Mouse (Mus musculus) mesoderm, embryonic 11.5 days (tissue): ENCODE measurements at regions not wholly inside any gene's neighbourhood (a gene's known extent, or its start where the extent isn't known, plus 50 kb on each side); places are given as distances from the start of the nearest gene placed in this dataset.
A peak's percentile ranks its signal among the peaks of the same experiment; 100 is the strongest.
"Not testable (repeated sequence)": the region's sequence is repeated elsewhere in the genome, so short reads cannot be mapped to it uniquely, and the experiment has no call there.

ENCODE experiments used
- DNase-seq: peaks from one replicate; pipeline ENCODE4 v3.0.0-alpha.2; 2012; ENCODE audit warnings: low read depth, low spot score

DNA sequence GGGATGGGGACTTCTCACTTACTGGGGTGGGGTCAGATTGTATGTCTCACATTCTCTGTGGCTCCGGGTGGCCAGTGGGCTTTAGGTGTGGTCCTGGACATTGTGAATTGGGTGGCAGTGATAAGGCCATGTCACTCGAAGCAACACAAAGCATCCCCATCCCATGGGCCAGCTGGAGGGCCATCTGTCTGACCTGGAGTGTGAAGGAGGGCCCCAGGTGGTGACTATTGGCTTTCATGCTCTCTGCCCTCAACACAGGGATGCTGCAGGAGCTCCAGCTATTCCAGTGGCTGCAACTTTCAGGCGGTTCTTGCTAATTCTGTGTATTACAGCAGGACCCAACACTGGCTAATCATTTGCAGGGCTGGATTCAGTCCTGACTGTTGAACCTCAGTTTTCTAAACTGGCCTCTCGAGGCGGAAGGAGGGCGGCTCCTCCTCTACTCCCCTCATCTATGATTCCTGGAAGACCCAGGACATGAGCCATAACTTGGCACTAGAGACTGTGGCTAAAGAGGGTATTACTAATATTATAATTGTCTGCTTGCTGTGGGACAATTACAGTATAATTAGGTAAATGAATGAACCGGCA, 64.1 kb downstream of the 9530068E07Rik start:
- no peak for DNase-seq

DNA sequence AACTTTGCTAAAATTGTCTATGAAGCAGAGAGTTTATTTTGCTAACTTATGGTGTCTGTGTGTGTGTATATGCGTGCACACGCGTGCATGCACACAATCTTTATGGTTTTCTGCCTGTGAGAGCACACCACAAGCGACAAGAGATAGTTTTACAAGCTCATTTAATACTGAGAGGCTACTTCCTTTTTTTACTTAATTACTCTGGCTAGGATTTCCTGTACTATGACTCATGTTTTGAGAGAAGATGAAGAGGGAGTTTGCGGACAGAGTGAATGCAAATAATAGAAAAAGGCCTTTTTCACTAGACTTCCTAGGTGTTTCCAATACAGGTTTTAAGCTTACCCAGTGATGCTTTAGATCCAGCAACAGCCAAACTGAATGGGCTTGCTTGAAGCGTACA, 74.9 kb downstream of the 9530068E07Rik start:
- not testable (repeated sequence) for DNase-seq

DNA sequence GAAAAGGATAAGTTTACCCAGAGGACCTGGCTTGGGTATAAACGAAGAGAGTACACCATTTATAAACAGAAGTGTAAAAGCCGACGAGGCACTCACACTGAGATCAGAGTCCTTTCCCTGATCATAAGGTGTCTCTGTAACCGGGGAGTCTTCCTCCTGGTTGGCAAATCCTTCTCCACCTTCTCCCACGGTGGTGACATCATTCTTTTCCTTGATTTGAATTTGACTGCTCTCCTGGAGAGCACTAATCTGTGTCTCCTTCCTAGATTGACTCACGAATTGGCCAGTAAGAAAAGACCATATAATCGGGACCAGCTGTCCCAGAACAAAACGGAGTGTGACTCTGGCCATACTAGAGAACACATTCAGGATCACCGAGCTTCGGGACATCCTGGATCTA, 83.9 kb downstream of the 9530068E07Rik start:
- not testable (repeated sequence) for DNase-seq

DNA sequence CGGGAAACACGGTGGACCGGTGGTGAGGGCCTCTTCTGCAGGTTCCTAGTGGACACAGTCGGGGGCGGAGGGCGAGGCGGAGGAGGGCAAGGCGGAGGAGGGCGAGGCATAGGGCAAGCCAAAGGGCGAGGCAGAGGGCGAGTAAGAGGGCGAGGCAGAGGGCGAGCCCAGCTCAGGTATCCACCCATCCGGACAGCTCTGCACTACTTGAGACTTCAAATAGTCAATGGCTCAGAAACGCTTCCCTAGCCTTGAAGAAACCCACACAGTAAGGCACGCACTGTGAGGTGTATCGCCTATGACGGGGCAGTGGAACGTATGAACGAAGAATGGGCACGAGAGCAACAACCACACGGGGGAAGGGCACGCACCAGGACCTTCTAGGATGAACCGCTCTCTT, 84.5 kb downstream of the 9530068E07Rik start:
- DNase-seq = not testable (repeated sequence)

DNA sequence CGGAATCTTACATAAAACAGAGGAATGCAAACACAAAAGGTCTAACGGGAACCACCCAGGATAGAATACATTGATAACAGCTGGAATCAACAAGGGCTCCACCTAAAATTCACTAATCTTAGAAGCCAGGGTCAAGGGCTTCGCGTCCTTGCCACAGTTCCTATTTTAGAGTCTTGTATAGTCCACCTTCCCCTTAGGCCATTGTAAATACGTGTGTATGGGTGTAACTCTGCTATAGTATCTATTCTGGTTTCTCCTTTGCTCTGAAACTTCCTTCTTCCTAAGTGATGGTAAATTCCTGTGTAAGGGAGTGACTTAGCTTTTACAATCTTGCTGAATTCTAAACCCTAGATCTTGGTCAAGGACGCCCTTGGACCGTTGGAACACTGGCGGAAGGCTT, 87.3 kb downstream of the 9530068E07Rik start:
- not testable (repeated sequence) for DNase-seq

DNA sequence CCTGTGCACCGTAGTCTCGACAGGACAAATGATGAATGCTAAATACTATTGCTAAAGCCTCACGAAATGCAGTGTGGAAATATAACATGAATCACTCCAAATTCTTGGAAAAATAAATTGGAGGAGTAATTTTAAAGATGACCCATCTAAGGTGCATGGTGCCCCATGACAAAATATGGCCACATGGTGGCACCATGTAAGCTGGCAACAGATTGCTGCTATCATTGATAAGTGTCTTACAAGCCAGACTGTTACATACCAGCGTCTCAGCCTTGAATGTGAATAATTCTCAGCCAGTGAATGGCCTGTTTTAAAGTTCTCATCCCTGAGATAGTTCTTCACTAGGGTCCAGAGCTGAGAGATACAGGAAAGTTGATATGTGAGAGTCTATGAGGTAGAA, 92.3 kb downstream of the 9530068E07Rik start:
- DNase-seq = not testable (repeated sequence)

DNA sequence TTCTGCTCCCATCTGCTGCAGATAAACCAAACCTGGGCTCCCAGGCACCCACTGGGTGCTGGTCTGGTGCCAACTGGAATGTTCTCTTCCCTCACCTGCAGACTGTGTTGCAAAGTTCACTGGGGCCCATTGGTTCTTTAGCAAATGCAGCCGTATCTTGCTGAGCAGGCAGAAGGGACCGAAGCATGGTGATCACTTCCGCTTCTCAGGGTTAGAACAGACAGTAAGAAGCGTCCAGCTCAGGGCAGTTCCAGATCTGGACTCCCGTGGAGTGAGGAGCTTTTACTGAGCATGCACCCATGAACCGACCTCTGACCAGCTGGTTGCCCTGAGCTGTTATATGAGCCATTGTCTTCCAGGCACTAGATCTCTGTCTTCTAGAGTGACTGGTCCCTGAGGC, 97.1 kb downstream of the 9530068E07Rik start:
- DNase-seq = no peak

DNA sequence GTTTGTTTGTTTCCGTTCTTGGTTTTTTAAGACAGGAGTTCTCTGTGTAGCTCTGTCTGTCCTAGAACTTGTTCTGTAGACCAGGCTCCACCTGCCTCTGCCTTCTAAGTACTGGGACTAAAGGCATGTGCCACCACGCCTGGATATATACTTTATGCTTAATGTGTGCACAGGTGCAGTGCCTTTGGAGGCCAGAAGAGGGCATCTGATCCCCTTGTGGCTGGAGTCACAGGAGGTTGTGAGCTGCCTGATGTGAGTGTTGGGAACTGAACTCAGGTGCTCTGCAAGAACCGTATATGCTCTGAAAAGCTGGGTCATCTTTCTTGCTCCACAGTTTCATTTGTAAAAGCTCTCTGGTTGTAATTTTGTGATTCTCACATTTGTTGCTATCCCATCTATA, 100.7 kb downstream of the 9530068E07Rik start:
- DNase-seq = no peak

DNA sequence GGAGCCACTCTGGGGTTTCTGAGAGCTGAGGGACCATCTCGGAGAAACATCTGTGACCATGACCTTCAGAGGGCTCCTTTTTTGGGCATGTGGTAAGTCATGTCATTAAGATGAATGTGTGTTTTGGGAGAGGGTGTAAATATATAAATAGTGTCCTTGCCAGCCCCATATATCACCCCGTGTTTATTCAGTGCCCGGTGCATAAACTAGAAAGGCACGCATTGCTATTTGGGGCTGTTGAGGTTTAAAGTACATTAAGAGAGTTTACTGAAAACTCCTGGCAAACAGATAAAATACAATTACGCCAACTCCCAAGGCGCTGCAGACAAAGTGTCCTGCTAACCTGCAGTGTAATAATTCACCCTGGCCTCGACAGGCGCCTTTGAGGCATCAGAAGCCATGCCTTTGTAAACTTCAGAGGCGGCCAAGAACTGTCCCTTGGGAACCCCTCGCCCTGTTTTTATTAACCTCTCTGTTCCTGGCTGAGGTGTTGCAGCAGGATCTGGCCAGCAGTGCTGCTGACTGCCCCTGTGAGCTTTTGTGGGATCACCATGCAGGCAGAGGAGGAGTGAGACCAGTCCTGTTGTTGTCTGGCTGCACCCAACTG, 106.6 kb downstream of the 9530068E07Rik start:
- peak; percentile 71 for DNase-seq

DNA sequence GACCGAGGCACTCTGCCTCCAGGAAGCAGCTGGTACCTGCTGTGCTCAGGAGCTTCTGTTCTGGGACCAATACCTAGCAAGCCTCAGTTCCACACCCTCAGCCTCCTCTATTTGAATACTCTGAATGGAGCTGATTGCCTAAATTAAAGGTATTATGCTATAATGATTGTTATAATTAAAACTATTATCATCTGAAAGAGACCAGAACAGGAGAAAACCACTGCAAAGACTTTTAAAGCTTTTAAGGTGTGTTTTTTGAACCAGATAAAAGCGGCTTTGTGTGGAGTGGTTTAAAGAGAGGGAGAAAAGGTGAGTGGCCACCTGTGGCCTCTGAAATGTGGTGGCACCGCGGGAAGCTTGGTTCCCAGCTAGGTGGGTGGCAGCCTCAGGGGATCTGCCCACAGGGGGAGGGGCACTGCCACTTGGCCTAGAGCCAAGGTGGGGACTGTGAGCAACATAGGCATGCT, 115.6 kb downstream of the 9530068E07Rik start:
- no peak for DNase-seq

DNA sequence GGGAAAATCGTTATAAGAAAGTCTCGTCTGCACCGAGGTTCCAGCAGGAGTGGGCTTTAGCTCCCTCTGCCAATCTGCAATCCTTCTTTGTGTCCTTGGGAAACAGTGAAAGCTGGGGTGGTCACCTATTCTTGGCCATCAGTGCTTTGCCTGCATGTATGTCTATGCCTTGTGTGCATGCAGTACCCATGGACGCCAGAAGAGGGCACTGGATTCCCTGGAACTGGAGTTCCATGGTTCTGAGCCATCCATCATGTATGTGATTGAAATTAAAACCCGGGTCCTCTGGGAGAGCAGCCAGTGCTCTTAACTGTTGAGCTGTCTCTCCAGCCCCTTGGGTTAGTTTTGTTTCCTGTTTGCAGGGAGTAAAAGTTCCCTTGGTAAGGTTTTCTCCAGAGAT, 121.1 kb downstream of the 9530068E07Rik start:
- peak; percentile 30 for DNase-seq

DNA sequence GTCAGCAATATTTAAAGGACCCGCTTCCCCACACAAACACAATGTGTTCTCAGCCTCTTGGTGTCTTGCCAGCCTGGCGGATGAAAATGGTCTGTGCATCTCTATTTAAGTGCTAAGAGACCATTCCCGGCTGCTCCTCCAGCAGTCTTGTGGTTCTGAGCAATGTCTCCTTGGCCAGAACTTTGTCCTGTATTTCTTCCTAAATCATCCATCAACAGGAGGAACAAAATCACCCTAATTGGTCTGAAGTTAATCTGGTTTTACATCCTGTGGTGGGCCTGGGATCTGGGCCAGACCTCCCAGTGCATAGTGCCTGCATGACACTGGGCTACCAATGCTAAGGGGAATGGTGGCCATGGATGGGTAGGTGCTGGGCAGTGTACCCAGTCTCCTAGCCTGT, 123.6 kb downstream of the 9530068E07Rik start:
- no peak for DNase-seq

DNA sequence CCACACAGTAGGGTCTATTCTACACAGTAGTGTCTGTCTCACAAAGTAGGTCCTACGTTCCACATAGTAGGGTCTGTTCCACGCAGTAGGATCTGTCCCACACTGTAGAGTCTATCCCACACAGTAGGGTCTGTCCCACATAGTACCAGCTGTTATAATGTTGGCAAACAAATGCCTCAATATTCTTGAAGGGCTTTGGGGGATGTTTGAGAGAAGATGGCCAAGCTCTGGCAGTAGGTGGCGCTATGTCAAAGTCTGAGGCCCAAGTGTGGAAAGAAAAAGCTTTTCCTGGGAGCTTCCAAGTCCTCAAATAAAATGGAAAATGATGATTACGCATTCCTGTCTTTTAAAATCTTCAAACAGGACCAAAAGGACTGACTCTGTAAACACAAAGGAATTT, 125.7 kb downstream of the 9530068E07Rik start:
- peak; percentile 58 for DNase-seq

DNA sequence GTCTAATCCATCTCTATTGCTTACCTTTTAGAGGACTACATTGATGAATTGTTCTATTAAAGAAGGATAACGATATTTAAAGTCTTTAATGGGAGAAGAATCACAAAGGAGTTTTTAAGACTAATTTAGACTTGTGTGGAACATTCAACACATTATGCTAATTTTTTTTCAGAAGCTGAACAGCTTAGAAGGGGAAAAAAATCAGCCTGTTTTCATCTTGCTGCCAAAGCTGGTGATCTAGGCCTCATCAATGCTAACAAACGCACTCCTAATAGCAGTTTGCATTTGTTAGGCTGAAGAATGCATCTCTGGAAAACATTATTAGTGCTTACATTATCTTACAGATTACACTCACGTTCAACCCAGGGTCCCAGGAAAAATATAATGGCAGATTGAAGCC, 126.2 kb downstream of the 9530068E07Rik start:
- no peak for DNase-seq

DNA sequence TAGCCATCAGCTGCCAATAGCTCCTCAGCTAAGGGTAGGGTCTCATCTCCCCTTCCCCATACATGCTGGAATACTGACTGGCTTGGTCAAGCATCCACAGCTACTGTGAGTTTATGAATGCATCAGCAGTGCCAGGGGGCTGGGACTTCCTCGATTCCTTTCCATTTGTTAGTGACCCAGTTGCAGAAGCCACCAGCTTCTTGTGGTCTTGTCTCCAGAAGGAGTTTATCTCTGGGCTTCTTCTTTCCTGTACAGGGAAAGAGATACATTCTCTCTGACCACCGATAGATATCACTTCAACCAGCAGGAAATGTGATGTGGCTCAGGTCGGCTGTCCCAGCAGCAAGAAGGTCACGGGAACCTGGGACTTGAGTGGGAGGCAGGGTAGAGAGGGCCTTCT, 127.0 kb downstream of the 9530068E07Rik start:
- DNase-seq = no peak

DNA sequence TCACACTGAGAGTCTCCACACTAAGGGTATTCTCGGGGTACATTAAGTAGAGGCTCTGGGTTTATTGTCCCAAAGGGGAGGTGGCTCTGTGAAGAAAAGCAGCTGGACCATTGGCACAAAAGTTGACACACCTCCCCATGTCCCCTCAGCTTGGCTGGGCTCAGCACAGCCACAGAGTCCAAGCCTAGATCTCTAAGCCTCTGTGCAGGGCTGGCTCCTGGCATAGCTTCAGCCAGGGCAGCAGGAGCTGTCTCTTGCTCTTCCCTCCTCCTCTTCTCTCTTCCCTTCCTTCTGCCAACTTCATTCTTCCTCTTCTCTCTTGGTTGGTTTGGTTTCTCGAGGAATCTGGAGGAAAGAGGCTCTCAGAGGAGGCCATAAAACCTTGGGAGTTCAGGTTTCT, 127.4 kb downstream of the 9530068E07Rik start:
- DNase-seq = no peak

DNA sequence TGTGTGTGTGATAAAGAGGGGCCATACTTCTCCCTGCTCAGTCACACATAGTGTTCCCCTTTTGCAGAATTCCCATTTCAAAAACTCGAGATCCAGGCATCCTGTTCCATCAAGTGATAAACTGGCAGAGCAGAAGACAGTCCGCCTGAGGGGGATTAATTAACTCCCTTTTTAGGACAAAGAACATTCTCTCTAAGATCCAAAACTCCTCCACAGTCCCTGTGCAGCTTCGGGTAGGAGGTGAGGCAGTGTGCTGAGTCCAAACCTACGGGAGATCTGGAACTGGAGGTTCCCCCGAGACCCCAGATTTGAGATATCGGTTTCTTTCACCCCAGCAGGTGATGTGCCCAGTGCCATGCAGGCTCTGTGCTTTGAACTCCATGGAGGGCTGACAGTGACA, 129.2 kb downstream of the 9530068E07Rik start:
- DNase-seq = no peak

DNA sequence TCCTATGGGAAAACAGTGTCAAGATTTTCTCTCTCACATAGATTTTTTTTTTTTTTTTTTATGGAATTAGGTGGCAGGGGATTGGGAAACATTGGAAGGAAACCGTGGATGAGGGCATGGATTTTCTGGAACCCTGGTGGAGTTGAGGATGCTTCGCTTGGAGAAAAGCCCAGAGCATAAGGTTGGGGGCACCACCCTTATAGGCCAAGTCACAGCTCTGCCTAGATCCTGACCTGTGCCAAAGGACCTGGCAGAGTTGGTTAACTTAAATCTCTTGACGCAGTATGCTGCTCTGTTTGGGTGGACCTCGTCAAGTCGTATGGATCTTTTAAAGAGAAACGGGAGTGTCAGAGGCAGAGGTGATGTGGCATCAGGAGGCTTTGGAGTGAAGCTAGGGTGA, 130.1 kb downstream of the 9530068E07Rik start:
- DNase-seq = no peak

DNA sequence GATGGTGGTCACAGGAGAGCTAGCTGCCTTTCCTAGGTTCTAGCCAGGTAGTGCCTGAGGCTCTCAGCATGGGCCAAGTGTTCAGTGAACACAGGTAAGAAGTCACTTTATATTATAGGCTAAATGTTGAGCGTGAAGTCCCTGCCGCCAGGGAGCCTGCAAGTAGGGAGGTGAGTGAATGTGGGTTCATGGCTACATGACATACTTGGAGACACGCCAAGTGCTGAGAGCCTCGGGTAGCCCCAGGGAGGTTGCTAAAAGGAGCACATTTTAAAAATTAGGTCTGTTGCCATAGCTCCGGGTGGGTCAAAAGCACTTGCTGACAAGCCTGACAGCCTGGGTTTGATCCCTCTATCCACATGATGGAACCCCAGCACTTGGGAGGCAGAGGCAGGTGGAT, 137.2 kb downstream of the 9530068E07Rik start:
- DNase-seq = no peak

DNA sequence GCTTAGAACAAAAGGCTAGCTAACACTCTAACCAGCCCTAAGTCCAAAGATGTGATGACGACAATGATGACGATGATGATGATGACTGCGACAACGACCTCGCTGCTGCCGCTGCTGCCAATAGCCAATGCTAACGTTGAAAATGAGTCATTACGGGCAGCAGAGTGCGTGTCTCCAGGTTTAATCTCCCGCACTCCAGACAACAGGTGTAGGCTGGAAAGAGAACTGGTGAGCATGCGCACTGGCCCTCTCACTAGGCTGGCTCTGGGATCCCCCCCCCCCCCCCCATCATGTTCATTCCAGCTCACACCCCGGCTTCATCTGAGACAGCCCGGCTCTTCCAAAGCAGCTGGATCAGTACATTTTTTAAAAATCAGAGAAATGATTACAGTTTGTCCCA, 138.4 kb downstream of the 9530068E07Rik start:
- no peak for DNase-seq

DNA sequence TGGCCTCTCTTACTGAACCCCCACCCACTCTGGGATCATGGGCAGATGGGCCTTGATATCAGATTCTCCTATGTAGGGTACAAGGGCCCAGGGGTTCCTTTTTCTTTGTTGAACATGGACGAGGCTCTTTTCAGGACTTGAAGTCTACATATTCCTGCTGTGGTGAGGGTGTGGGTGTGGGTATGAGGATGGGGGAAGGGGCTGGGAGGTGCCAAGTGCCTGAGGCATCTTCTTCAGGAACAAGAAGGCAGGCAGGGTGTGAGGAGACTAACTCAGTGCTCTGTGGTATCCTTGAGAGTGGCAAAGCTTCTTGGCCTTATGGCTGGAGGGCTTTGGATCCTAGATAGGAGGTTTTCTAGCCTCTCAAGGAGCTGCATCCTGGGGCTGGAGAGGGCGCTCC, 140.0 kb downstream of the 9530068E07Rik start:
- no peak for DNase-seq

DNA sequence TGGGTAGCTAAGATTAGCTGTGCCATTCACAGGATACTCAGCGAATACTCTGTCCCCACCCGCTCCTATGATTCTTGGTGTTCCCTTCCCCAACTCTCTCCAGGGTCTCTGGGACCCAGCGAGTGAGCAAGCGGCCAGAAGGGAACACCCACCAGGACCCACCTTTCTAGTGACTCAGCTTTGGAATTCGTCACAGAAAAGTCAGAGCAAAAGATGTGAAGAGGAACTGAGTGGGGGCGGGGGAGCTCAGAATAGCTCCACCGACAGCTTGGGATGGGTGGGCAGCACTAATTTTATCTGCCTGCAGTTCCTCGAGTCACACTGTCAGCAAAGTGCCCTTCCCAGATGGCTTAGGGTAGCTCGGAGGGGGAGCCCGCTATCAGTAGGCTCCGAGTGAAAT, 140.6 kb downstream of the 9530068E07Rik start:
- no peak for DNase-seq

DNA sequence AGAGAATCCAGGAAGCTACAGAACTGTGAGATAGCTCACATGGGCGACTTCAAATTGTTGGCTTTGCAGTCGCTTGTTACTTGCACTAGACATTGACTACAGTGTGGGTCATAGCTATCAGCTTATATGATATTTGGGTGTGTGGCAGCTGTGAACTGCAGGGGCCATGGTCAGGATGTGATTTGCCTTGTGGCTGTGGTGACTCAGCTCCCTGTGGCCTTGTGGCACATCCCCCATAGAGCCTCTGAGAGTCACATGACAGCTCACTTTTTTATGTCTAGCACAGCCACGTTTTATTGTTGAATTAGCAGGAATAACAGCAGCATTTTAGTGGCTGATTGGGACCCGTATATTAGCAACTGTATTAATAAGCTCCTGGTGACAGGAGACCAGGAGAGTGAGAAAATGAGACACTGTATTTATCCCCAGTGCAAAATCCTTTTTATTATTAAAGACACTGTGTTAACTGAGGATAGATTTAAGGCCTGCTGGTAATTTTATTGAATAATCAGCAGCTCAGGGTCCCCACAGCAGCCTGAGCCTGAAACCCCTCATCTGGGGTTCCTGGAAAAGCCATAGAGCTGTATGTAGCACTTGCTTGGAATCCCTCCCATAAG, 141.7 kb downstream of the 9530068E07Rik start:
- no peak for DNase-seq
